Mouse (Mus musculus) megakaryocyte-erythroid progenitor cell, adult 5 weeks (primary cell): ENCODE data around the gene Mcm3. TPM values are rescaled to one million over a fixed set of nuclear protein-coding genes. Genes with fewer than 3 reads are reported as not detected.

ENCODE experiments used
- polyA plus RNA-seq: library from polyadenylated mRNA; stranded (reverse); fragments of >175 nt; gene quantifications from 2 replicates; pipeline ENCODE4 v1.2.3, GENCODE M21; 2012

Gene Mcm3
- 226 and 289 TPM in 2 replicates for polyA plus RNA-seq

GRCm38 (mm10) chr1:20819771-20820605 is at the start of gene Mcm3:
Gene Mcm3 (minus strand): TSS chr1:20820312.

GRCm38 (mm10) chr1:20790517-20790916 is 29.6 kb downstream of the Mcm3 start, which contains the start of gene Il17f:
Gene Il17f (minus strand): TSS chr1:20790617.

Other genes starting within 250 kb of the Mcm3 start
- gene Pkhd1, start 202.2 kb downstream of the Mcm3 start, polyA plus RNA-seq: not detected in 2 replicates
- not detected in 2 replicates for gene Il17a, start 89.4 kb downstream of the Mcm3 start, polyA plus RNA-seq
- 0.13 and 0.22 TPM in 2 replicates for gene Il17f, start 29.7 kb downstream of the Mcm3 start, polyA plus RNA-seq
- 1.7 and 1.8 TPM in 2 replicates for gene Paqr8, start 70.3 kb upstream of the Mcm3 start, polyA plus RNA-seq
- 0.18 and 0.43 TPM in 2 replicates for gene Efhc1, start 131.3 kb upstream of the Mcm3 start, polyA plus RNA-seq